Mouse (Mus musculus) limb, embryonic 14.5 days (tissue): Measurements from ENCODE around the gene Ccdc32. TPM values are rescaled to one million over a fixed set of nuclear protein-coding genes. Genes with fewer than 3 reads are reported as not detected.

ENCODE experiments used
- ATAC-seq: fragments of 200-750 bp; cut with Nextera tagmentation; 2 replicates; pipeline ENCODE4 v1.8.0; 2017; ENCODE audit warnings: low read depth, moderate number of reproducible peaks, moderate TSS enrichment; ENCODE audit not compliant: low FRiP score
- DNase-seq: peaks from one replicate; pipeline ENCODE4 v3.0.0-alpha.2; 2015; ENCODE audit warnings: low spot score
- H3K27ac ChIP-seq: fragments of 300-500 bp; sonication (generic); replicated peaks from 2 replicates; pipeline ENCODE4 v1.5.1; 2014; ENCODE audit warnings: low read depth, mild to moderate bottlenecking, low read length, moderate library complexity, mixed read lengths
- H3K27me3 ChIP-seq: fragments of 300-500 bp; sonication (generic); 2 replicates; pipeline ENCODE4 v1.6.1; 2014; ENCODE audit warnings: low read length, mixed read lengths; ENCODE audit not compliant: control insufficient read depth, insufficient read depth
- H3K36me3 ChIP-seq: fragments of 300-500 bp; sonication (generic); 2 replicates; pipeline ENCODE4 v1.6.1; 2014; ENCODE audit warnings: mild to moderate bottlenecking, low read length, moderate library complexity, mixed read lengths; ENCODE audit not compliant: control insufficient read depth, insufficient read depth
- H3K4me1 ChIP-seq: fragments of 300-500 bp; sonication (generic); 2 replicates; pipeline ENCODE4 v1.6.1; 2014; ENCODE audit warnings: antibody characterized with exemption, low read length, mixed read lengths; ENCODE audit not compliant: control insufficient read depth, insufficient read depth
- H3K4me2 ChIP-seq: fragments of 300-500 bp; sonication (generic); replicated peaks from 2 replicates; pipeline ENCODE4 v1.6.1; 2014; ENCODE audit warnings: low read depth, mild to moderate bottlenecking, low read length, moderate library complexity; ENCODE audit not compliant: severe bottlenecking
- H3K4me3 ChIP-seq: fragments of 300-500 bp; sonication (generic); replicated peaks from 2 replicates; pipeline ENCODE4 v1.5.1; 2014; ENCODE audit warnings: low read length
- H3K9ac ChIP-seq: fragments of 300-500 bp; sonication (generic); 2 replicates; pipeline ENCODE4 v1.6.1; 2014; ENCODE audit warnings: mild to moderate bottlenecking, low read depth, low read length, moderate library complexity; ENCODE audit not compliant: severe bottlenecking
- H3K9me3 ChIP-seq: fragments of 300-500 bp; sonication (generic); 2 replicates; pipeline ENCODE4 v1.6.1; 2016; ENCODE audit warnings: low read length; ENCODE audit not compliant: control insufficient read depth
- POLR2A ChIP-seq: fragments of 200-500 bp; IDR thresholded peaks from 2 replicates; pipeline ENCODE4 v1.8.0; 2012; ENCODE audit warnings: inconsistent platforms, mild to moderate bottlenecking, moderate library complexity, borderline replicate concordance; ENCODE audit not compliant: insufficient read depth, insufficient read length; ENCODE audit errors: extremely low read depth
- WGBS: fragments of 180-500 bp; shearing (Covaris S2); extraction: QIAGEN DNeasy Blood & Tissue Kit; methylation state at CpG from one replicate; pipeline ENCODE4 v1.1.7; 2014; 5-methylcytosine and 5-hydroxymethylcytosine counted together
- polyA plus RNA-seq, 2 experiments: library from polyadenylated mRNA; depleted of rRNA in 1 of 2; stranded (reverse) in 1 of 2; unstranded in 1 of 2; fragments of >200 nt; fragmentation: Nextera tagmentation in 1 of 2; extraction: Ambion mirVana in 1 of 2; gene quantifications; 2 replicates each; pipeline versions ENCODE4 v1.2.1 to v1.2.3; 2012 to 2014

The Ccdc32 gene
- polyA plus RNA-seq, 2 experiments, result 14.6 to 21.5 TPM

DNA sequence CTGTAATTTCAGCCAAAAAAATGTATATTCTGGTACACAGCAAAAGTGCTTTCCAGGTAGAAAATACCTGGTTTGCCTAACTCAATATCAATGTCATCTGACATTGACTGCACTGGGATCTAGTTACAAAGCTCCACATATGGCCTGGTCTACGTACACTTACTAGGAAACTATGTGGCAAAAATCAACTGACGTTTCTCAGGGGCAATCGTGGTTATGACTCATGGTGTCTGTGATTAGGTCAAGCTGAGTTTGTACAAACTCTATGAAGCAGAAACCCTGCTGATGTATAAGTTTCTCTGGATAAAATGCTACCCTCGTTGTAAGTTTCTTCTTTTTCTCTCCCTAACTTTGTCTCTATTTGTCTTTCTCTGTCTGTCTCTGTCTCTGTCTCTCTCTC lies 3.0 kb upstream of the Ccdc32 start:
- Histone ChIP-seq H3K36me3 (peaks cover 6% of the 10 kb centered on the region), H3K4me1 (peaks cover 13% of the 10 kb centered on the region), H3K27ac (no peak overlapping the region), H3K27me3 (no peaks in the 10 kb centered on the region), H3K9me3 (no peaks in the 10 kb centered on the region), H3K9ac (no peak overlapping the region), H3K4me2 (no peak overlapping the region), H3K4me3 (no peak overlapping the region)
- 62% methylated on average over 4 of the region's 4 CpGs for WGBS
- ATAC-seq, result no peak
- no peak for DNase-seq
- TF ChIP-seq POLR2A, result no peak

DNA sequence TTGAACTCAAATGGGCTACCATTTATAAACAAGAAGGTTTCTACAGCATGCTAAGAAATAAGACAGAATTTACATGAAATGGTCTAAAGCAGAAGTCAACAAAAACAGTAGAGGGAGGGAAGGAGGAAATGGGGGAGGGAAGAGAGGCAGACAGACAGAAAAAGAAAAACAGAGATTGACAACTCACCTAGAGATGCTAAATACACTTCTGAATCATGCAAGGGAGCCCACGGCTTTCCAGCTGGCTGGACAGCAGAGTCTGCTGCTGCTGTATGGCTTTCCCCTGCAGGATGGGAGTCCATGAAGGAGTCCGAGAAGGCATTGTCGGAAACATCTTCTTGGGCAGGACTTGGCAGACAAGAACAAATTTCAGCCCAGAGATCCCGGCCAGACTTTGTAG lies 2.2 kb downstream of the Ccdc32 start:
- H3K4me3 ChIP-seq, result no peak overlapping the region
- no peak for TF ChIP-seq POLR2A
- peaks cover 5% of the 10 kb centered on the region; the same call in 1 of the 2 replicates for H3K4me1 ChIP-seq
- no peaks in the 10 kb centered on the region for H3K9me3 ChIP-seq
- DNase-seq (no peak), ATAC-seq (no peak)
- no peak overlapping the region for H3K9ac ChIP-seq
- H3K4me2 ChIP-seq, result no peak overlapping the region
- WGBS, result 84% methylated on average over 4 of the region's 4 CpGs
- H3K27ac ChIP-seq, result no peak overlapping the region
- H3K36me3 ChIP-seq, result peaks cover 12% of the 10 kb centered on the region
- H3K27me3 ChIP-seq, result no peaks in the 10 kb centered on the region

GRCm38 (mm10) chr2:119025239-119025616 lies 4.0 kb downstream of the Ccdc32 start:
- 83% methylated on average over 4 of the region's 4 CpGs for WGBS
- Histone ChIP-seq H3K4me1 (peaks cover 5% of the 10 kb centered on the region; the same call in 1 of the 2 replicates), H3K4me2 (no peak overlapping the region), H3K36me3 (peaks cover 22% of the 10 kb centered on the region), H3K27me3 (no peaks in the 10 kb centered on the region), H3K4me3 (no peak overlapping the region), H3K27ac (no peak overlapping the region), H3K9ac (no peak overlapping the region), H3K9me3 (no peaks in the 10 kb centered on the region)
- ATAC-seq, result no peak
- no peak for DNase-seq
- TF ChIP-seq POLR2A, result no peak

- ATAC-seq (no peak), DNase-seq (no peak)
- peaks cover 22% of the 10 kb centered on the region for H3K36me3 ChIP-seq
- no peak overlapping the region for H3K27ac ChIP-seq
- H3K4me2 ChIP-seq, result no peak overlapping the region
- no peak overlapping the region for H3K4me3 ChIP-seq
- 71% methylated on average over 9 of the region's 9 CpGs for WGBS
- TF ChIP-seq POLR2A, result no peak
- no peaks in the 10 kb centered on the region for H3K27me3 ChIP-seq
- H3K9me3 ChIP-seq, result no peaks in the 10 kb centered on the region
- peaks cover 5% of the 10 kb centered on the region; the same call in 1 of the 2 replicates for H3K4me1 ChIP-seq
- no peak overlapping the region for H3K9ac ChIP-seq
Observed at GRCm38 (mm10) chr2:119024536-119025238, 4.5 kb downstream of the Ccdc32 start.

- Histone ChIP-seq H3K27ac (no peak overlapping the region), H3K27me3 (no peaks in the 10 kb centered on the region), H3K9me3 (no peaks in the 10 kb centered on the region), H3K9ac (no peak overlapping the region), H3K4me3 (no peak overlapping the region), H3K4me2 (no peak overlapping the region), H3K4me1 (peaks cover 7% of the 10 kb centered on the region; the same call in 1 of the 2 replicates), H3K36me3 (peaks cover 27% of the 10 kb centered on the region)
- DNase-seq (no peak), ATAC-seq (no peak)
- 90% methylated on average over 6 of the region's 6 CpGs for WGBS
- no peak for TF ChIP-seq POLR2A
Observed at GRCm38 (mm10) chr2:119023154-119023660, 6.0 kb downstream of the Ccdc32 start.
